Mouse (Mus musculus): ENCODE results near the gene Canx. TPM values are rescaled to one million over a fixed set of nuclear protein-coding genes. Genes with fewer than 3 reads are reported as not detected.
A peak's percentile ranks its signal among the peaks of the same experiment; 100 is the strongest.
"Not testable (repeated sequence)": the region's sequence is repeated elsewhere in the genome, so short reads cannot be mapped to it uniquely, and the experiment has no call there.

The Canx gene
- polyA plus RNA-seq, 1 experiment from 2014 or later, result 273 TPM

DNA sequence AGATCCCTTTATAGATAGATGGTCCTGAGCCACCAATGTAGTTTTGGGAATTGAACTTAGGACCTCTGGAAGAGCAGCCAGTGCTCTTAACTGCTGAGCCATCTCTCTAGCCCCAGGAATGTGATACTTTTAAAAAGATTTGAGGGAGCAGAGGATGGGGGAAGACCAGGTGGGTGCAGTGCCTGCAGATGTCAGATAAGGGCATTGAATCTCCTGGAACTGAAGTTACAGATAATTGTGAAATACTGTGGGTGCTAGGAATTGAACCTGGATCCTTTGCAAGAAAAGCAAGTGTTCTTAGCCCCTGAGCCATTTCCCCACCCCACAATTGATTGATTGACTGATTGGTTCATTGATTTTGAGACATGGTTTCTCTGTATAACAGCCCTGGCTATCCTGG lies 39.8 kb upstream of the Canx start:
- Histone ChIP-seq H3K4me1 (replicated peaks; ENCODE audit: control insufficient read depth, insufficient read depth, low read length) (no peaks in the 10 kb centered on the region), H3K27ac (ENCODE audit: low read length) (no peak overlapping the region), H3K36me3 (ENCODE audit: control insufficient read depth, insufficient read depth) (no peaks in the 10 kb centered on the region), H3K9ac (replicated peaks; ENCODE audit: low read depth, low read length) (no peak overlapping the region), H3K27me3 (replicated peaks; ENCODE audit: control insufficient read depth, insufficient read depth, low read length) (no peaks in the 10 kb centered on the region), H3K4me3 (replicated peaks; ENCODE audit: low read length) (no peak overlapping the region), H3K9me3 (ENCODE audit: control insufficient read depth, low read length) (no peaks in the 10 kb centered on the region), H3K4me2 (ENCODE audit: low read length) (no peak overlapping the region)
- ATAC-seq, result no peak

DNA sequence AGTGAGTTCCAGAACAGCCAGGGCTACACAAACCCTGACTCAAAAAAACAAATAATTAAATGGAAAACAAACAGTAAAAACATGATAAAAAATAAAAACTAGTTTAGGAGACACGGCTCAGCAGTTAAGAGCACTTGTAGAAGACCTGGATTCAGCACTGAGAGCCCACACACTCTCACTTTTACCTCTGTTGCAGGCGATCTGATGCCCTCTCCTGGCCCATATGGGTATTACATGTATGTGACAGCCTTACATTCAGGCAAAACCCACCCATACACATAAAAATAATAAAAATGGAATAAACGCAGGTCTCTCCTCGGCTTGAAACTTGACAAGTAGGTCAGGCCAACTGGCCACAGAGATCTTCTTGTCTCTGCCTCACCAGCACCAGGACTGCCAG lies 39.1 kb upstream of the Canx start:
- Histone ChIP-seq H3K4me3 (replicated peaks; ENCODE audit: low read length) (no peak overlapping the region), H3K4me1 (replicated peaks; ENCODE audit: control insufficient read depth, insufficient read depth, low read length) (no peaks in the 10 kb centered on the region), H3K27me3 (replicated peaks; ENCODE audit: control insufficient read depth, insufficient read depth, low read length) (no peaks in the 10 kb centered on the region), H3K9me3 (ENCODE audit: control insufficient read depth, low read length) (no peaks in the 10 kb centered on the region), H3K36me3 (ENCODE audit: control insufficient read depth, insufficient read depth) (no peaks in the 10 kb centered on the region), H3K9ac (replicated peaks; ENCODE audit: low read depth, low read length) (no peak overlapping the region), H3K4me2 (ENCODE audit: low read length) (no peak overlapping the region), H3K27ac (ENCODE audit: low read length) (no peak overlapping the region)
- peak; percentile 62 for ATAC-seq
- 8% methylated on average over 4 of the region's 4 CpGs for WGBS

- not testable (repeated sequence) for H3K9ac ChIP-seq (replicated peaks; ENCODE audit: low read depth, low read length); H3K9me3 ChIP-seq (ENCODE audit: control insufficient read depth, low read length); ATAC-seq; H3K36me3 ChIP-seq (ENCODE audit: control insufficient read depth, insufficient read depth); H3K27me3 ChIP-seq (replicated peaks; ENCODE audit: control insufficient read depth, insufficient read depth, low read length); H3K27ac ChIP-seq (ENCODE audit: low read length); H3K4me1 ChIP-seq (replicated peaks; ENCODE audit: control insufficient read depth, insufficient read depth, low read length); H3K4me2 ChIP-seq (ENCODE audit: low read length); H3K4me3 ChIP-seq (replicated peaks; ENCODE audit: low read length)
- WGBS, result 80% methylated on average over 1 of the region's 1 CpGs
These were observed 35.8 kb upstream of the Canx start for GRCm38 (mm10) chr11:50361282-50361681.

DNA sequence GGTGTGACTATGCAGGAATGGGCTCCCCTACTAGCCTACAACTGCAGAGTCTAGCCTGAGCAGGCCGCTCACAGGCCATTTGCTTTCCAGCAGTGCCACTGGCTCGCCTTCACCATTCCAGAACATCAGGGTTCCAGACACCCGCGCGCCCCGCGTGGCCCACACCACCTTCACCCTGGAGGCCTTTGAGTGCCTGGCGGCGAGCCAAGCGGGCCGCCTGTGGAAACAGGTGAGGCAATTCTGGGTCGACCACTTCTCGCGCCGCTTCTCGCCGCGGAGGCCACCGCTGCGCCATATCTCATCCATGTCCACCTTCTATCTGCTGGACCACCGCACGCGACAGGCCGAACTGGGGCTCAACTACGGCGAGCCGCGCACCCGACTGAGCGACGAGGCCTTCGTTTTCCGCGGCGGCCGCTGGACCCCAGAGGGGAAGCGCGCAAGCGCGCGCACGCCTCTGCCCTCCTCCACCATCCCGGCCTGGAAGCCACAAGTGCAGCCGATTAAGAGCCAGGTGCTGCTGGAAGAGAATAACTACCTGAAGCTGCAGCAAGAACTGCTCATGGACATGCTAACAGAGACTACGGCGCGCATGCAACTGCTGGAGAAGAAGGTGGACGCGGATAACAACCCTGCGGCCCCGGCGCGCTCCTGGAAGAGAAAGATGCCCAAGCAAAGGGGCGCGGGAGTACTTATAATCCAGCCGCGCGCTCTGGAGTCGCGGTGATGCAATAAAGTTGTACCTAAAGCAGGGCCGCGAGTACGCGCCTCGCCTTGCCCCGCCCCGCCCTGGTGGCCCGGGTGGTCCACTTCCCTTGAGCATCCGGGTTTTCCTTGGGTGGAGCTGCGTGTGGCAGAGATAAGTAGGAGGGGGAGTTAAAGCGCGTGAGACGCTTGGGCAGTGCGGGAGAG lies 33.7 kb upstream of the Canx start:
- Histone ChIP-seq H3K4me3 (replicated peaks; ENCODE audit: low read length) (peak overlapping the region; percentile 53), H3K27me3 (replicated peaks; ENCODE audit: control insufficient read depth, insufficient read depth, low read length) (no peaks in the 10 kb centered on the region; the same call in 1 of the 2 replicates), H3K4me2 (ENCODE audit: low read length) (peak overlapping the region; percentile 87), H3K27ac (ENCODE audit: low read length) (peak overlapping the region; percentile 16; the same call in 1 of the 2 replicates), H3K36me3 (ENCODE audit: control insufficient read depth, insufficient read depth) (no peaks in the 10 kb centered on the region), H3K9ac (replicated peaks; ENCODE audit: low read depth, low read length) (peak overlapping the region; percentile 52), H3K4me1 (replicated peaks; ENCODE audit: control insufficient read depth, insufficient read depth, low read length) (peaks cover 5% of the 10 kb centered on the region), H3K9me3 (ENCODE audit: control insufficient read depth, low read length) (no peaks in the 10 kb centered on the region)
- WGBS, result 2% methylated on average over 74 of the region's 74 CpGs
- ATAC-seq, result peak; percentile 79

- Histone ChIP-seq H3K27me3 (replicated peaks; ENCODE audit: control insufficient read depth, insufficient read depth, low read length) (no peaks in the 10 kb centered on the region; the same call in 1 of the 2 replicates), H3K27ac (ENCODE audit: low read length) (no peak overlapping the region), H3K4me1 (replicated peaks; ENCODE audit: control insufficient read depth, insufficient read depth, low read length) (peaks cover 5% of the 10 kb centered on the region), H3K9me3 (ENCODE audit: control insufficient read depth, low read length) (no peaks in the 10 kb centered on the region), H3K4me2 (ENCODE audit: low read length) (no peak overlapping the region), H3K9ac (replicated peaks; ENCODE audit: low read depth, low read length) (no peak overlapping the region), H3K36me3 (ENCODE audit: control insufficient read depth, insufficient read depth) (no peaks in the 10 kb centered on the region), H3K4me3 (replicated peaks; ENCODE audit: low read length) (no peak overlapping the region)
- ATAC-seq, result no peak
- WGBS, result 76% methylated on average over 1 of the region's 1 CpGs
These were observed 29.9 kb upstream of the Canx start for GRCm38 (mm10) chr11:50355395-50355794.

- Histone ChIP-seq H3K27ac (ENCODE audit: low read length) (no peak overlapping the region), H3K4me2 (ENCODE audit: low read length) (no peak overlapping the region), H3K9me3 (ENCODE audit: control insufficient read depth, low read length) (no peaks in the 10 kb centered on the region), H3K4me1 (replicated peaks; ENCODE audit: control insufficient read depth, insufficient read depth, low read length) (peaks cover 5% of the 10 kb centered on the region), H3K36me3 (ENCODE audit: control insufficient read depth, insufficient read depth) (no peaks in the 10 kb centered on the region), H3K9ac (replicated peaks; ENCODE audit: low read depth, low read length) (no peak overlapping the region), H3K4me3 (replicated peaks; ENCODE audit: low read length) (no peak overlapping the region), H3K27me3 (replicated peaks; ENCODE audit: control insufficient read depth, insufficient read depth, low read length) (no peaks in the 10 kb centered on the region; the same call in 1 of the 2 replicates)
- no peak for ATAC-seq
- 75% methylated on average over 3 of the region's 3 CpGs for WGBS
These were observed 29.4 kb upstream of the Canx start for GRCm38 (mm10) chr11:50354851-50355250.

DNA sequence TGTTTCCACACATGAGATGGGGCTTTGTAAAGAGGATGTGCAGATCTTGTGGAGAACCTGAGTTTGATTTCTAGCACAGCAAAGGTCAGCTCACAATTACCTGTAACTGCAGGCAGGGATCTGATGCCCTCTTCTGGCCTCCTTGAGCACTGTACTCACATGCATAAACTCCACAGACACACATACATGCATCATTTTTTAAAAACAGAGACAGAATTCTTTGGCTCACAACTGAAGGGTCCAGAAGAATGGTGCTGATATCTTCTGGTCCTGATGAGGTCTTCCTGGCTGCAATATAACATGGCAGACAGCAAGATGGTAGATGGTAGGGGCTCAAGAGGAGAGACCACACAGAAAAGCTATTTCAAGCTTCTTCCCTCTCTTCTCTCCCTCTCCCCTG lies 28.7 kb upstream of the Canx start, which contains the start of gene Cby3:
Gene Cby3 (plus strand): TSS at position 301 of the 400 bp plus-strand sequence.
- no peak for ATAC-seq
- no peak within 1 kb of the TSS for H3K27ac ChIP-seq (ENCODE audit: low read length)
- no peak within 1 kb of the TSS for H3K4me3 ChIP-seq (replicated peaks; ENCODE audit: low read length)
- no peaks in the 10 kb centered on the region for H3K36me3 ChIP-seq (ENCODE audit: control insufficient read depth, insufficient read depth)
- H3K4me2 ChIP-seq (ENCODE audit: low read length), result no peak within 1 kb of the TSS
- H3K4me1 ChIP-seq (replicated peaks; ENCODE audit: control insufficient read depth, insufficient read depth, low read length), result peaks cover 4% of the 10 kb centered on the region
- H3K9me3 ChIP-seq (ENCODE audit: control insufficient read depth, low read length), result no peaks in the 10 kb centered on the region
- H3K27me3 ChIP-seq (replicated peaks; ENCODE audit: control insufficient read depth, insufficient read depth, low read length), result no peaks in the 10 kb centered on the region; the same call in 1 of the 2 replicates
- H3K9ac ChIP-seq (replicated peaks; ENCODE audit: low read depth, low read length), result no peak within 1 kb of the TSS

DNA sequence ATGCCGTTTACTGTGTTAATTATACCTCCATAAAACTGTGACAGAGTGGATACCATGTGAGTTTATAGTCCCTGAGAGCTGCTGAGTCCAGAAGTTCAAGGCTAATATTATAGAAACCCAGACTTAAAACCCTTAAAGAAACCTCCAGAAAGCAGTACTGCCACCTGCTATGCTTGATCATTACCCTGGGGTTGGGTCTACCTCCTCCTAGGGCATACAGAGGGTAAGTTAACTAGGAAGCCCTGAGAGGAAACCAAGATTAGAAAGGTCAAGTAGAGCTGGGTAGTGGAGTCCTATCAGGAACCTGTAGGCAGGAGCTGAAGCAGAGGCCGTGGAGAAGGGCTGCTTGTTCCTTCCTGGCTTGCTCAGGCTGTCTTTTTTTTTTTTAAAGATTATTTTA lies 26.7 kb upstream of the Canx start:
- WGBS, result 88% methylated on average over 2 of the region's 2 CpGs
- no peak overlapping the region for H3K27ac ChIP-seq (ENCODE audit: low read length)
- H3K4me3 ChIP-seq (replicated peaks; ENCODE audit: low read length), result no peak overlapping the region
- H3K4me1 ChIP-seq (replicated peaks; ENCODE audit: control insufficient read depth, insufficient read depth, low read length), result no peaks in the 10 kb centered on the region
- no peak for ATAC-seq
- H3K9me3 ChIP-seq (ENCODE audit: control insufficient read depth, low read length), result no peaks in the 10 kb centered on the region
- no peak overlapping the region for H3K9ac ChIP-seq (replicated peaks; ENCODE audit: low read depth, low read length)
- no peak overlapping the region for H3K4me2 ChIP-seq (ENCODE audit: low read length)
- no peaks in the 10 kb centered on the region for H3K27me3 ChIP-seq (replicated peaks; ENCODE audit: control insufficient read depth, insufficient read depth, low read length)
- no peaks in the 10 kb centered on the region for H3K36me3 ChIP-seq (ENCODE audit: control insufficient read depth, insufficient read depth)

GRCm38 (mm10) chr11:50346256-50347032 lies 21.0 kb upstream of the Canx start:
- H3K9ac ChIP-seq (replicated peaks; ENCODE audit: low read depth, low read length), result no peak overlapping the region
- H3K4me2 ChIP-seq (ENCODE audit: low read length), result no peak overlapping the region
- no peak overlapping the region for H3K4me3 ChIP-seq (replicated peaks; ENCODE audit: low read length)
- H3K27me3 ChIP-seq (replicated peaks; ENCODE audit: control insufficient read depth, insufficient read depth, low read length), result no peaks in the 10 kb centered on the region
- no peaks in the 10 kb centered on the region for H3K36me3 ChIP-seq (ENCODE audit: control insufficient read depth, insufficient read depth)
- no peak overlapping the region for H3K27ac ChIP-seq (ENCODE audit: low read length)
- no peaks in the 10 kb centered on the region for H3K9me3 ChIP-seq (ENCODE audit: control insufficient read depth, low read length)
- ATAC-seq, result no peak
- no peaks in the 10 kb centered on the region for H3K4me1 ChIP-seq (replicated peaks; ENCODE audit: control insufficient read depth, insufficient read depth, low read length)
- WGBS, result 91% methylated on average over 9 of the region's 9 CpGs

Data from forebrain, embryonic 16.5 days (tissue).